11 mouse cellular contexts compared by ENCODE assay signal in genomic region chr7:81125215-81126175, GRCm38 (mm10). TPM values are rescaled to one million over a fixed set of nuclear protein-coding genes. Genes with fewer than 3 reads are reported as not detected.
DNase-seq lines count a peak whose midpoint lies in the region; ATAC-seq and TF ChIP-seq lines count a peak whose summit lies in the region.
"Had no signal": no experiment of that assay in that cellular context is flagged by ENCODE, and none has a peak within 500 bp of the region (broad histone marks: within the 10 kb centered on the region; RNA-seq: fewer than 3 reads in every experiment).

No protein-coding gene starts in this region.

- no peak overlapping the region for H3K9ac ChIP-seq in midbrain, embryonic 11.5 days (ENCODE audit: low read length)
- H3K9ac ChIP-seq in intestine, postnatal 0 days (ENCODE audit: low read depth, low read length), result no peak overlapping the region

- no peaks in the 10 kb centered on the region for H3K27me3 ChIP-seq in midbrain, embryonic 10.5 days (ENCODE audit: low read depth, poor library complexity, severe bottlenecking)
- no peaks in the 10 kb centered on the region for H3K27me3 ChIP-seq in midbrain, embryonic 11.5 days (ENCODE audit: control insufficient read depth, insufficient read depth, low read length)
- no peaks in the 10 kb centered on the region for H3K27me3 ChIP-seq in intestine, postnatal 0 days (replicated peaks; ENCODE audit: control insufficient read depth, insufficient read depth, low read length)

- TF ChIP-seq CTCF in intestine, postnatal 0 days (IDR thresholded peaks at IDR 0.05; ENCODE audit: low read depth), result no peak

- H3K9me3 ChIP-seq in midbrain, embryonic 10.5 days (replicated peaks), result peaks cover 11% of the 10 kb centered on the region
- H3K9me3 ChIP-seq in midbrain, embryonic 11.5 days (ENCODE audit: control insufficient read depth, low read length), result no peaks in the 10 kb centered on the region
- H3K9me3 ChIP-seq in intestine, postnatal 0 days (ENCODE audit: control insufficient read depth), result no peaks in the 10 kb centered on the region

- peak; percentile 24 for DNase-seq in embryo, embryonic 11 days
- no peak for DNase-seq in embryo, embryonic 10.5 days (ENCODE audit: low spot score)
- DNase-seq in midbrain, embryonic 10.5 days (ENCODE audit: low spot score), result no peak
- DNase-seq in midbrain, embryonic 11.5 days (ENCODE audit: low spot score, missing footprints), result no peak
- DNase-seq in retina, embryonic 14.5 days (ENCODE audit: low spot score), result peak; percentile 37
- DNase-seq in urinary bladder, adult 2 months (ENCODE audit: low spot score), result no peak
- no peak for DNase-seq in spleen, adult 18-20 months
- DNase-seq: adrenal gland, postnatal 14 days; lung, adult 18-20 months had no signal

- H3K27ac ChIP-seq in midbrain, embryonic 10.5 days (replicated peaks), result peak overlapping the region; percentile 71
- H3K27ac ChIP-seq in midbrain, embryonic 11.5 days (ENCODE audit: low read depth, low read length), result no peak overlapping the region
- H3K27ac ChIP-seq in intestine, postnatal 0 days (ENCODE audit: low read depth, low read length), result no peak overlapping the region

- ATAC-seq in midbrain, embryonic 11.5 days (ENCODE audit: low FRiP score), result no peak
- peak; percentile 44 for ATAC-seq in intestine, postnatal 0 days

- 78% methylated on average over 10 of the region's 10 CpGs for WGBS in midbrain, embryonic 10.5 days
- WGBS in midbrain, embryonic 11.5 days, result 69% methylated on average over 10 of the region's 10 CpGs
- 58% methylated on average over 10 of the region's 10 CpGs for WGBS in intestine, postnatal 0 days

- no peaks in the 10 kb centered on the region for H3K36me3 ChIP-seq in midbrain, embryonic 10.5 days
- no peaks in the 10 kb centered on the region for H3K36me3 ChIP-seq in midbrain, embryonic 11.5 days (ENCODE audit: control insufficient read depth, insufficient read depth, low read length)
- no peaks in the 10 kb centered on the region for H3K36me3 ChIP-seq in intestine, postnatal 0 days (ENCODE audit: control insufficient read depth, insufficient read depth)

- peaks cover 13% of the 10 kb centered on the region for H3K4me1 ChIP-seq in midbrain, embryonic 10.5 days
- peaks cover 4% of the 10 kb centered on the region; the same call in 1 of the 2 replicates for H3K4me1 ChIP-seq in midbrain, embryonic 11.5 days (ENCODE audit: control insufficient read depth, insufficient read depth, low read length)
- 0 out of 2 replicates have a peak, but pooled peaks cover 2% of the 10 kb centered on the region for H3K4me1 ChIP-seq in intestine, postnatal 0 days (replicated peaks; ENCODE audit: control insufficient read depth, insufficient read depth, low read length)

- H3K4me2 ChIP-seq in midbrain, embryonic 11.5 days, result no peak overlapping the region
- no peak overlapping the region for H3K4me2 ChIP-seq in intestine, postnatal 0 days (replicated peaks; ENCODE audit: low read depth)

- no peak overlapping the region for H3K4me3 ChIP-seq in midbrain, embryonic 10.5 days
- H3K4me3 ChIP-seq in midbrain, embryonic 11.5 days (ENCODE audit: low read depth, low read length), result no peak overlapping the region
- no peak overlapping the region for H3K4me3 ChIP-seq in intestine, postnatal 0 days (ENCODE audit: low read depth, low read length)

RNA-seq across cellular contexts. Expression of gene Slc28a1, which starts 10.9 kb away (rescaled TPM):
- polyA plus RNA-seq in midbrain, embryonic 10.5 days (2016; fragmentation: Nextera tagmentation; extraction: Ambion mirVana), result 0.05 TPM in 1 of 2 replicates, not detected in the other
- polyA plus RNA-seq in midbrain, embryonic 11.5 days (2014; fragmentation: Nextera tagmentation; extraction: Ambion mirVana), result 0.06 and 0.07 TPM in 2 replicates
- polyA plus RNA-seq in intestine, postnatal 0 days (2015; fragmentation: Nextera tagmentation; extraction: Ambion mirVana), result 0.59 and 1.0 TPM in 2 replicates
- polyA plus RNA-seq in urinary bladder, adult 2 months (2012; rRNA removed), result 0.01 and 0.03 TPM in 2 replicates
- polyA plus RNA-seq: stomach, embryonic 14.5 days had no signal

Comparison
In these comparisons a context has a peak if more than half of its experiments do, and no peak if none do; other contexts are left out.
1. DNase-seq: peak in embryo, embryonic 11 days (single experiment) and retina, embryonic 14.5 days (single experiment); none in embryo, embryonic 10.5 days (single experiment), midbrain, embryonic 10.5 days (single experiment), midbrain, embryonic 11.5 days (single experiment), urinary bladder, adult 2 months (single experiment) and spleen, adult 18-20 months (0 of 2).